Mouse (Mus musculus): ENCODE measurements around the gene Pde1c. TPM values are rescaled to one million over a fixed set of nuclear protein-coding genes. Genes with fewer than 3 reads are reported as not detected.
"Not testable (repeated sequence)": the region's sequence is repeated elsewhere in the genome, so short reads cannot be mapped to it uniquely, and the experiment has no call there.

The Pde1c gene
- 8.7 and 9.9 TPM in 2 replicates for polyA plus RNA-seq (2015; fragmentation: Nextera tagmentation; extraction: Ambion mirVana)

GRCm38 (mm10) chr6:56568470-56569372 is at the start of gene Pde1c:
TSS of gene Pde1c (minus strand) at chr6:56569103.
- H3K27ac ChIP-seq = peak within 1 kb of the TSS; percentile 42; the same call in 1 of the 2 replicates
- H3K36me3 ChIP-seq (replicated peaks) = no peaks in the 10 kb centered on the region
- H3K9me3 ChIP-seq = no peaks in the 10 kb centered on the region
- H3K9ac ChIP-seq = peak within 1 kb of the TSS; percentile 63
- 1% methylated on average over 48 of the region's 48 CpGs for WGBS
- H3K4me1 ChIP-seq = no peaks in the 10 kb centered on the region
- H3K4me3 ChIP-seq = peak within 1 kb of the TSS; percentile 73
- peak; percentile 93 for ATAC-seq (replicated peaks)
- no peaks in the 10 kb centered on the region for H3K27me3 ChIP-seq (replicated peaks)
- peak within 1 kb of the TSS; percentile 97 for H3K4me2 ChIP-seq

- Histone ChIP-seq H3K4me1 (peaks cover 7% of the 10 kb centered on the region), H3K4me2 (no peak overlapping the region), H3K9me3 (no peaks in the 10 kb centered on the region), H3K9ac (no peak overlapping the region), H3K4me3 (no peak overlapping the region), H3K36me3 (replicated peaks) (no peaks in the 10 kb centered on the region), H3K27ac (no peak overlapping the region), H3K27me3 (replicated peaks) (no peaks in the 10 kb centered on the region)
- peak; percentile 78; the same call in 1 of the 2 replicates for ATAC-seq (replicated peaks)
- 23% methylated on average over 7 of the region's 7 CpGs for WGBS
These were observed 48.2 kb upstream of the Pde1c start for GRCm38 (mm10) chr6:56616982-56617613.

DNA sequence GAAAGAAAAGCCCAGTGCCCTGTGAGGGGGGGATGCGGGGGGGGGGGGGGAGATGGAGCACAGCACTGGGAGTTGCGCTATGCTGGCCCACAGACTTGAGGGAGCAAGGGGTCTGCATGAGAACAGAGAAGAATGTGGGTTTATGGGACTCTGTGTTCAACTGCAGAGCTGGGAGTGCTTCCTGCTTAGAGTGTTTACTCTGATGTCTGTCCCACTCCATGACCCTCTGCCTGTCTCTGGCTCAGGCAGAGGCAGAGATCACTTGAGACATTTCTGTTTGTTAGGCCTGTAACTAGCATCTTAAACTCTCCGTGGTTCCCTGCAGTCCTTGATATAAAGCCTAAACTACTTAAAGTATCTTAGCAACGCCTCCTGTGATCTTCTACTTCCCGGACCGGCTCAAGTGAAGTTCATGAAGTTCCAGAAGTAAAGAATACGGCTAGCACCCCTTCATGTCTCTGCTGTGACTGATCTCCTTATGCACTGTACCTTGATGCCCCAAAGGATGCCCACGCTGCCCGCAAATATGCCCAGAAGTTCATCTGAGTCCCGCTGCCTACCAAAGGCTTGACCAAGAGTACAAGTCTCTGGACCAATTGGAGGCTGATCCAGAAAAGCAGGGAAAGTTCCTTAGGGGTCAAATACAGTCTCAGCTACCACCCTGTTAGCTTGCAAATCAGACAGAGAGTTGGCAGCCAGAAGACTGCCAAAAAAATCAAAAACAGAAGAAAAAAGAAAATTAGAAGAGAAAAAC is 47.5 kb upstream of the Pde1c start:
- no peak overlapping the region for H3K4me3 ChIP-seq
- 49% methylated on average over 10 of the region's 10 CpGs for WGBS

GRCm38 (mm10) chr6:56609529-56609928 is 40.6 kb upstream of the Pde1c start:
- H3K9me3 ChIP-seq; H3K27ac ChIP-seq; H3K36me3 ChIP-seq (replicated peaks); H3K4me3 ChIP-seq; ATAC-seq (replicated peaks); H3K27me3 ChIP-seq (replicated peaks); H3K4me1 ChIP-seq; H3K4me2 ChIP-seq; H3K9ac ChIP-seq: not testable (repeated sequence)
- 70% methylated on average over 1 of the region's 1 CpGs for WGBS

More for the DNA sequence above, 47.5 kb upstream of the Pde1c start:
- Histone ChIP-seq H3K27ac (peak overlapping the region; percentile 31; the same call in 1 of the 2 replicates), H3K4me1 (peaks cover 7% of the 10 kb centered on the region), H3K27me3 (replicated peaks) (no peaks in the 10 kb centered on the region), H3K9ac (no peak overlapping the region), H3K36me3 (replicated peaks) (no peaks in the 10 kb centered on the region), H3K9me3 (no peaks in the 10 kb centered on the region), H3K4me2 (no peak overlapping the region)
- ATAC-seq (replicated peaks) = 0 out of 2 replicates have a peak, but pooled peaks have one; percentile 20

- Histone ChIP-seq H3K4me1 (no peaks in the 10 kb centered on the region), H3K9ac (no peak overlapping the region), H3K4me3 (no peak overlapping the region), H3K4me2 (no peak overlapping the region), H3K27me3 (replicated peaks) (no peaks in the 10 kb centered on the region), H3K9me3 (no peaks in the 10 kb centered on the region), H3K27ac (no peak overlapping the region), H3K36me3 (replicated peaks) (no peaks in the 10 kb centered on the region)
- ATAC-seq (replicated peaks) = peak; percentile 84
- 8% methylated on average over 4 of the region's 4 CpGs for WGBS
These were observed 39.4 kb upstream of the Pde1c start for GRCm38 (mm10) chr6:56608277-56608676.

GRCm38 (mm10) chr6:56579568-56579967 is 10.7 kb upstream of the Pde1c start:
- H3K4me2 ChIP-seq = no peak overlapping the region
- no peaks in the 10 kb centered on the region for H3K27me3 ChIP-seq (replicated peaks)
- no peaks in the 10 kb centered on the region for H3K36me3 ChIP-seq (replicated peaks)
- no peak overlapping the region for H3K27ac ChIP-seq
- no peaks in the 10 kb centered on the region for H3K4me1 ChIP-seq
- no peak overlapping the region for H3K4me3 ChIP-seq
- no peaks in the 10 kb centered on the region for H3K9me3 ChIP-seq
- H3K9ac ChIP-seq = no peak overlapping the region
- no peak for ATAC-seq (replicated peaks)
- WGBS = 86% methylated on average over 1 of the region's 1 CpGs

- H3K36me3 ChIP-seq (replicated peaks) = no peaks in the 10 kb centered on the region
- 73% methylated on average over 2 of the region's 2 CpGs for WGBS
These were observed 8.0 kb downstream of the Pde1c start for GRCm38 (mm10) chr6:56560891-56561290.

GRCm38 (mm10) chr6:56560474-56560888 is 8.4 kb downstream of the Pde1c start:
- H3K27ac ChIP-seq = no peak overlapping the region
- WGBS = 73% methylated on average over 2 of the region's 2 CpGs
- no peaks in the 10 kb centered on the region for H3K36me3 ChIP-seq (replicated peaks)
- H3K4me1 ChIP-seq = peaks cover 4% of the 10 kb centered on the region; the same call in 1 of the 2 replicates
- H3K27me3 ChIP-seq (replicated peaks) = no peaks in the 10 kb centered on the region
- H3K9ac ChIP-seq = no peak overlapping the region
- H3K4me2 ChIP-seq = no peak overlapping the region
- peak; percentile 65 for ATAC-seq (replicated peaks)
- H3K9me3 ChIP-seq = no peaks in the 10 kb centered on the region
- H3K4me3 ChIP-seq = no peak overlapping the region

More at GRCm38 (mm10) chr6:56560891-56561290, 8.0 kb downstream of the Pde1c start:
- H3K9me3 ChIP-seq = no peaks in the 10 kb centered on the region
- no peak overlapping the region for H3K27ac ChIP-seq
- no peak for ATAC-seq (replicated peaks)
- no peak overlapping the region for H3K4me2 ChIP-seq
- no peaks in the 10 kb centered on the region for H3K4me1 ChIP-seq
- no peak overlapping the region for H3K4me3 ChIP-seq
- no peak overlapping the region for H3K9ac ChIP-seq
- no peaks in the 10 kb centered on the region for H3K27me3 ChIP-seq (replicated peaks)

- H3K4me3 ChIP-seq = no peak overlapping the region
- peaks cover 6% of the 10 kb centered on the region; the same call in 1 of the 2 replicates for H3K4me1 ChIP-seq
- no peak overlapping the region for H3K9ac ChIP-seq
- 95% methylated on average over 2 of the region's 2 CpGs for WGBS
- no peak overlapping the region for H3K27ac ChIP-seq
- H3K36me3 ChIP-seq (replicated peaks) = no peaks in the 10 kb centered on the region
- no peaks in the 10 kb centered on the region for H3K9me3 ChIP-seq
- H3K27me3 ChIP-seq (replicated peaks) = no peaks in the 10 kb centered on the region
- no peak for ATAC-seq (replicated peaks)
- no peak overlapping the region for H3K4me2 ChIP-seq
These were observed 10.2 kb downstream of the Pde1c start for GRCm38 (mm10) chr6:56558711-56559110.

DNA sequence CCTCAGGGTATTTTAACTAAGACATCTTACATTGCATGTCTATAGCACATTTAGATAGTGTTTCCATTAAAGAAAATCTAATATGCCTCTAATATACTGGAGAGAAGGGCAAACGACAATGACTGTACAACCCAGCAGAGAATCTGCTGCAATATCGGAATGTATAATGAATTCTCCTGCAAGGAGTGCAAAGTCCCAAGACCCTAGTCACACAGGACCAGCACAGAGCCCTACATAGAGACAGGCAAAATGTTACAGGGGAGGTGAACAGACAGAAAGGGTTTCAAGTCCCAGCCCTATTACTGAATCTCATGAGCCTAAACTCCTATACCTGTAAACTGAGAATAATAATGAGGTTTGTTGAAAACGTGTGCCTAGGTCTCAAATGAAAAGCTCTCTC is 13.1 kb downstream of the Pde1c start:
- no peaks in the 10 kb centered on the region for H3K9me3 ChIP-seq
- ATAC-seq (replicated peaks) = peak; percentile 51
- 47% methylated on average over 3 of the region's 3 CpGs for WGBS
- no peaks in the 10 kb centered on the region for H3K36me3 ChIP-seq (replicated peaks)
- no peak overlapping the region for H3K4me2 ChIP-seq
- peaks cover 6% of the 10 kb centered on the region; the same call in 1 of the 2 replicates for H3K4me1 ChIP-seq
- no peaks in the 10 kb centered on the region for H3K27me3 ChIP-seq (replicated peaks)
- no peak overlapping the region for H3K27ac ChIP-seq
- H3K9ac ChIP-seq = no peak overlapping the region
- H3K4me3 ChIP-seq = no peak overlapping the region

DNA sequence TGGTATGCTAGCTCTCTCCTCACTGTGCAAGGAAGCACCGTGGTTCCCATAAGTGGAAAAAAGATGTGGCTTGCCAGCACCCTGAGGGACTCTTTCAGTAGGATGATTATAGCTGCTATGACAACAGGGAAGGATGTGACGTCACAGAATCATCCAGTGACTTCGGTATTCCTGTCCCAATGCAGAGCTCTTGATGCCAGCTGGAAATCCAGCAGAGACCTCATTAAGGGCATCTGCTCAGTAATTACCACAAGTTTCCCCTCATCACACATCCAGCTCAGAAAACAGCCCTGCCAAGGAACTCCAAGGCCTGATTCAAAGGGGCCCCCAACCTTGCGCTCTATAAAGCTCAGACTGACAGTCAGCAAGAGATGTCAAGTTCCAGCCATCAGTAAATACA is 13.5 kb downstream of the Pde1c start:
- ATAC-seq (replicated peaks) = peak; percentile 93
- H3K36me3 ChIP-seq (replicated peaks) = no peaks in the 10 kb centered on the region
- no peak overlapping the region for H3K4me3 ChIP-seq
- 0 out of 2 replicates have a peak overlapping the region, but pooled peaks have one; percentile 15 for H3K27ac ChIP-seq
- H3K4me1 ChIP-seq = peaks cover 6% of the 10 kb centered on the region; the same call in 1 of the 2 replicates
- H3K4me2 ChIP-seq = peak overlapping the region; percentile 9; the same call in 1 of the 2 replicates
- H3K27me3 ChIP-seq (replicated peaks) = no peaks in the 10 kb centered on the region
- 30% methylated on average over 4 of the region's 4 CpGs for WGBS
- no peaks in the 10 kb centered on the region for H3K9me3 ChIP-seq
- H3K9ac ChIP-seq = no peak overlapping the region

- no peak overlapping the region for H3K9ac ChIP-seq
- H3K27me3 ChIP-seq (replicated peaks) = no peaks in the 10 kb centered on the region
- H3K9me3 ChIP-seq = no peaks in the 10 kb centered on the region
- H3K4me3 ChIP-seq = no peak overlapping the region
- H3K27ac ChIP-seq = no peak overlapping the region
- no peak for ATAC-seq (replicated peaks)
- 87% methylated on average over 4 of the region's 4 CpGs for WGBS
- H3K36me3 ChIP-seq (replicated peaks) = no peaks in the 10 kb centered on the region
- peaks cover 6% of the 10 kb centered on the region; the same call in 1 of the 2 replicates for H3K4me1 ChIP-seq
- no peak overlapping the region for H3K4me2 ChIP-seq
These were observed 17.9 kb downstream of the Pde1c start for GRCm38 (mm10) chr6:56551022-56551421.

Measured in midbrain, embryonic 15.5 days (tissue).